In genomic region chr12:41097406-41097805, GRCm38 (mm10) we compare ENCODE assay signal across 9 mouse cellular contexts.
DNase-seq lines count a peak whose midpoint lies in the region; ATAC-seq lines count a peak whose summit lies in the region.
"Had no signal": no experiment of that assay in that cellular context is flagged by ENCODE, and none has a peak within 500 bp of the region (broad histone marks: within the 10 kb centered on the region; RNA-seq: fewer than 3 reads in every experiment).

No protein-coding gene starts in this region.

- H3K36me3 ChIP-seq in heart, embryonic 16.5 days (ENCODE audit: control insufficient read depth, insufficient read depth): no peaks in the 10 kb centered on the region
- no peaks in the 10 kb centered on the region for H3K36me3 ChIP-seq in liver, embryonic 16.5 days (ENCODE audit: control insufficient read depth, insufficient read depth)
- H3K36me3 ChIP-seq: midbrain, embryonic 12.5 days had no signal

- WGBS in heart, embryonic 16.5 days: 36% methylated on average over 5 of the region's 5 CpGs
- WGBS in liver, embryonic 16.5 days (ENCODE audit: insufficient replicate concordance): 31% methylated on average over 5 of the region's 5 CpGs

- H3K27me3 ChIP-seq in heart, embryonic 16.5 days (ENCODE audit: control insufficient read depth, insufficient read depth, low read length): no peaks in the 10 kb centered on the region
- no peaks in the 10 kb centered on the region for H3K27me3 ChIP-seq in liver, embryonic 16.5 days (ENCODE audit: control insufficient read depth, insufficient read depth, low read depth, low read length)
- H3K27me3 ChIP-seq: midbrain, embryonic 12.5 days had no signal

- no peaks in the 10 kb centered on the region for H3K9me3 ChIP-seq in heart, embryonic 16.5 days (replicated peaks; ENCODE audit: control insufficient read depth, low read length)
- H3K9me3 ChIP-seq in liver, embryonic 16.5 days (replicated peaks; ENCODE audit: control insufficient read depth, low read length): no peaks in the 10 kb centered on the region
- H3K9me3 ChIP-seq: midbrain, embryonic 12.5 days had no signal

- no peak overlapping the region for H3K27ac ChIP-seq in heart, embryonic 16.5 days (ENCODE audit: low read length)
- H3K27ac ChIP-seq in liver, embryonic 16.5 days (ENCODE audit: low read length): no peak overlapping the region
- H3K27ac ChIP-seq: midbrain, embryonic 12.5 days had no signal

- H3K9ac ChIP-seq in heart, embryonic 16.5 days (ENCODE audit: low read length): no peak overlapping the region
- no peak overlapping the region for H3K9ac ChIP-seq in liver, embryonic 16.5 days (ENCODE audit: low read depth, low read length)
- H3K9ac ChIP-seq: midbrain, embryonic 12.5 days had no signal

- no peak overlapping the region for H3K4me2 ChIP-seq in heart, embryonic 16.5 days (ENCODE audit: low read depth, low read length)
- no peak overlapping the region for H3K4me2 ChIP-seq in liver, embryonic 16.5 days (ENCODE audit: low read depth, low read length)
- H3K4me2 ChIP-seq: midbrain, embryonic 12.5 days had no signal

- no peaks in the 10 kb centered on the region for H3K4me1 ChIP-seq in heart, embryonic 16.5 days (ENCODE audit: control insufficient read depth, insufficient read depth, low read length)
- H3K4me1 ChIP-seq in liver, embryonic 16.5 days (ENCODE audit: control insufficient read depth, low read depth, low read length): no peaks in the 10 kb centered on the region
- H3K4me1 ChIP-seq: midbrain, embryonic 12.5 days had no signal

- intact Hi-C loops in heart, postnatal 25 days (cut with DNase I): loop anchor here (2.0 kb wide), 1 partner anchor 259 kb away; no protein-coding TSS in a partner anchor

- no peak for DNase-seq in heart, postnatal 25 days (ENCODE audit: low spot score)
- peak; percentile 67 to 70 for DNase-seq in B cell, adult 2 months
- peak; percentile 74 for DNase-seq in ZHBTc4 (ENCODE audit: low read depth, low spot score)
- peak; percentile 34 for DNase-seq in forelimb bud, embryonic 11.5 days (ENCODE audit: low read depth, low spot score)
- peak; percentile 69 for DNase-seq in testis, postnatal 10 days (ENCODE audit: low spot score)
- no peak for DNase-seq in right cerebral cortex, postnatal 36 days (ENCODE audit: low spot score in 2 of 2)

- ATAC-seq in heart, embryonic 16.5 days (replicated peaks; ENCODE audit: extremely low read depth, insufficient read depth, low FRiP score): peak; percentile 41; the same call in 1 of the 2 replicates
- peak; percentile 70 for ATAC-seq in liver, embryonic 16.5 days (ENCODE audit: low read depth)

- no peak overlapping the region for H3K4me3 ChIP-seq in heart, embryonic 16.5 days (ENCODE audit: low read length)
- H3K4me3 ChIP-seq in liver, embryonic 16.5 days (ENCODE audit: low read depth, low read length): no peak overlapping the region
- H3K4me3 ChIP-seq: midbrain, embryonic 12.5 days had no signal

Comparison
In these comparisons a context has a peak if more than half of its experiments do, and no peak if none do; other contexts are left out.
1. DNase-seq: peak in B cell, adult 2 months (2 of 2), ZHBTc4 (single experiment), forelimb bud, embryonic 11.5 days (single experiment) and testis, postnatal 10 days (single experiment); none in heart, postnatal 25 days (single experiment) and right cerebral cortex, postnatal 36 days (0 of 2).